Mouse (Mus musculus): ENCODE results near the gene Hsdl2.

DNA sequence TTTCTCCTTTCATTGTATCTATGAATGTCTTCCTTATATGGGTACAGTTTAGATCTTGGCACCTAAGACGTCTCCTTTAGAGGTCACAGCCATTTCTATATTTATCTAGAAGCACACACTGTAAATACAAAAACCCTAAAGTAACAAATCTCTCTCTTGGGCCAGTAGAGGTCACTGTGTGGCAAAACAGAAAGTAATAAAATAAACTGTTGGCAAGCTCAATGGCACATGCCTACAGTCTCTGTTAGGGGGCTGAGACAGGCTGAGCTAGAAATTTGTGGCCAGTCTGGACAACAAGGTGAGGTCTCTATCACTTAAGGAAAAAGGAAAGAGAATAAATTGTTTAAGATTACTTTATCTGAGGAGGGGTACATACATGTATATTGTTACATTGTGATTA, 33.6 kb downstream of the Hsdl2 start:
- TF ChIP-seq CTCF (IDR thresholded peaks at IDR 0.05; ENCODE audit: insufficient read depth, low read depth, low read length) (no peak), POLR2A (IDR thresholded peaks at IDR 0.05; ENCODE audit: insufficient read depth, low read depth, low read length) (no peak)

Measured in olfactory bulb, adult 2 months (tissue).